Mouse (Mus musculus): ENCODE results near the gene Phkg2.

Phkg2 gene

GRCm38 (mm10) chr7:127572895-127573471 lies at the start of gene Phkg2:
Gene Phkg2 (plus strand): TSS chr7:127573340.
- in situ Hi-C loops (cut with MboI; ENCODE audit: low pct_unique_long_range_greater_than_20kb in 1 of 2, low sequenced_read_pairs in 2 of 2, unreplicated experiment in 1 of 2): no loop called here

GRCm38 (mm10) chr7:127541671-127542070 lies 31.5 kb upstream of the Phkg2 start:
- in situ Hi-C loops (cut with MboI; ENCODE audit: low pct_unique_long_range_greater_than_20kb in 1 of 2, low sequenced_read_pairs in 2 of 2, unreplicated experiment in 1 of 2): no loop called here

DNA sequence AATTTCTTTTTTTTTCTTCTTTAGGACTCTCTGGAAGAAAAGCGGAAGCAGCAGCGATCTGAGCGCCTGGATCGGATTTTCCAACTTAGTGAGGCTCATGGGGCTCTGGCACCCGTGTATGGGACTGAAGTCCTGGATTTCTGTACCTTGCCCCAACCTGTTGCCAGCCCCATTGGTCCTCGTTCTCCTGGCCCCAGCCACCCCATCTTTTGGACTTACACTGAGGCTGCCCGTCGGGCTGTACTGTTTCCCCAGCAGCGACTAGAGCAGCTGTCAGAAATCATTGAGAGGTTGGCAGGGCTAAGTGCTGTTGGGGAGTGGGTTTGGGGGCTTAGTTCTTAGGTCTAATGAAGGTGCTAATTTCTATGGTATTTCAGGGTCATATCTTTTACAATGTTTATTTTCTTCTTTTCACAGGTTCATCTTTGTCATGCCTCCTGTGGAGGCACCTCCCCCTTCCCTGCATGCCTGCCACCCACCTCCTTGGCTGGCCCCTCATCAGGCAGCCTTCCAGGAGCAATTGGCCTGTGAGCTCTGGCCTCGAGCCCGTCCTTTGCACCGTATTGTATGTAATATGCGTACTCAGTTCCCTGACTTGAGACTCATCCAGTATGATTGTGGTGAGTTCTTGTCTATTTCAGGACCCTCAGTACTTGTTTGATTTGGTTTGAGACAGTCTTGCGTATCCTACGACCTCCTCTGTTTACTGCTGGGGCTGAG lies 23.9 kb upstream of the Phkg2 start:
- in situ Hi-C loops (cut with MboI; ENCODE audit: low pct_unique_long_range_greater_than_20kb in 1 of 2, low sequenced_read_pairs in 2 of 2, unreplicated experiment in 1 of 2): no loop called here

- in situ Hi-C loops (cut with MboI; ENCODE audit: low pct_unique_long_range_greater_than_20kb in 1 of 2, low sequenced_read_pairs in 2 of 2, unreplicated experiment in 1 of 2): loop anchor here in 1 of 2 experiments (5.0 kb wide), 1 partner anchor 34 kb away; the partner anchor contains the start of gene Gm42715
These were observed 21.6 kb upstream of the Phkg2 start for GRCm38 (mm10) chr7:127551558-127551957.

DNA sequence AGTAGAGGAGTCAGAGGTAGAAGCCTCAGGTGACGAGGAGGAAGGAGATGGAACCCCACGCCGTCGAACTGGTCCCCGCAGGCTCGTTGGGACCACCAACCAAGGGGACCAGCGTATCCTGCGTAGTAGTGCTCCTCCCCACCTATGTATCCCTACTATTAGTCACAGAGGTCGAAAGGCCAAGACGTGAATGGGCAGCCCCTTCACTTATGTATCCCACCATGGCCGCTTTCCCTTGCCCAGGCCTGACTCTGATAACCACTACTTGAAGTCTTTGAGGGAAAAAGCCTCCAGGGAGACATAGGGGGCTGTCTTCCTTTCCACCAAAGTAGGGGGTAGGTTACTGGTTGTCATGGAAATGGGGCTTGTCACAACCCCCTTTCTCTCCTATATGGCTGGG lies 12.6 kb upstream of the Phkg2 start:
- in situ Hi-C loops (cut with MboI; ENCODE audit: low pct_unique_long_range_greater_than_20kb in 1 of 2, low sequenced_read_pairs in 2 of 2, unreplicated experiment in 1 of 2): loop anchor here in 1 of 2 experiments (5.0 kb wide), 1 partner anchor 33 kb away; no protein-coding TSS in a partner anchor

DNA sequence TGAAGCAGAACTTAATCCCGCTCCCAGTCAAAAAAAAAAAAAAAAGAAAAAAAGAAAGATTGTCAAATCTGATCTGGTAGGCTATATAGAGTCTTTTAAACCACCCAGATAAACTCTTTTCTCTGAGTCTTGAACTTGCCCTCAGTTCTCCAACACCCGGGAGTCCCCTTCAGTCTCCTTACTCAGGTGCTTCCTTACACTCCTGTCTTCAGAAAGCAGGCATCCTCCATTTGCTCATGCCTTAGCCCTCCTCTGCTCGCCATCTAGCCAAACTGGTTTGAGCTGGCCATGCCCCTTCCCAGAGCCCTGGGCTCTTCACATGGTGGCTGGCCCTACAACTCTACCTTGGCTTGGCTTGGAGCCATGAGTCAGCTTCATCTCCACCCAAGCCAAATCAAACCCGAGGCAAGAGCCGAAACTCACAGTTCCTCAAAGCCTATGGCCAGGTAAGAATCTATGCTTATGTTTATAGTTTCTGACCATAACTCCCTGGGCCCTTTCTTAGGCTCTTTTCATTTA lies 11.7 kb upstream of the Phkg2 start, which contains the start of gene Tmem265:
Gene Tmem265 (plus strand): TSS at position 51 of the 519 bp plus-strand sequence.
- in situ Hi-C loops (cut with MboI; ENCODE audit: low pct_unique_long_range_greater_than_20kb in 1 of 2, low sequenced_read_pairs in 2 of 2, unreplicated experiment in 1 of 2): loop anchor here in 1 of 2 experiments (5.0 kb wide), 1 partner anchor 34 kb away; no protein-coding TSS in a partner anchor

DNA sequence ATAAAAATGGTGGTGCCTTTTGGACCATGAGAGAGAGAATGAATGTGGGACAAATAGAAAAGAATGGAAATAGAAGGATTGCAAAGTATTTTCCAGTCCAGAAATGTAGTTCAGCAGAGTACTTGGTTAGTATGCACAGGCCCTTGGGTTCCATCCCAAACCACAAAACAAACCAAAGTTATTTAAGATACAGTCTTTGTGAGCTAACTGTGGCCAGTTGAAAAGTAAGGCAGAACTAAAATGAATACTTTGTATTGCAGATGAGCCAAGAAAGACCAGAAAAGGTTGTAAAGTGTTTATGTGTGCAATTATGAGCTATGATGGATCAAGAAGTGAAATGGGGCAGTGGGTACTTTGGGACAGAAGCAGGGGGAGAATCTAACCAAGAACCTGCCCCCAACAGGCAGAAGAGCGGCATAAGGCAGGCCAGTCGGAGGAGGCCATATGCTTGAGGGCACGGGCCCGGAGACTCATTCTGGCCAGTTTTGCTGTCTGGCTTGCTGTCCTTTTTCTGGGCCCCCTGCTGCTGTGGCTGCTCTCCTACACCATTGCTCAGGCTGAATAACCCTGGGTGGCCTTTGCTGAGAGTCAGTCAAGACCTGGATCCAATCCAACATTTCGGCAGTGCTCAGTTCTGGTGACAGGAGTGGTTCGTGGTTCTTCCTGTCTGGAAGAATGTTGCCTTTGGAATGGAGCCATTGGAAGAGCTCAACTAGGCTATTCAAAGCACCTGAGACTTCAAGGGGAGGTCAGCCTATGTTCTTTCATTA lies 8.6 kb upstream of the Phkg2 start:
- in situ Hi-C loops (cut with MboI; ENCODE audit: low pct_unique_long_range_greater_than_20kb in 1 of 2, low sequenced_read_pairs in 2 of 2, unreplicated experiment in 1 of 2): loop anchor here in 1 of 2 experiments (5.0 kb wide), 1 partner anchor 37 kb away; no protein-coding TSS in a partner anchor

DNA sequence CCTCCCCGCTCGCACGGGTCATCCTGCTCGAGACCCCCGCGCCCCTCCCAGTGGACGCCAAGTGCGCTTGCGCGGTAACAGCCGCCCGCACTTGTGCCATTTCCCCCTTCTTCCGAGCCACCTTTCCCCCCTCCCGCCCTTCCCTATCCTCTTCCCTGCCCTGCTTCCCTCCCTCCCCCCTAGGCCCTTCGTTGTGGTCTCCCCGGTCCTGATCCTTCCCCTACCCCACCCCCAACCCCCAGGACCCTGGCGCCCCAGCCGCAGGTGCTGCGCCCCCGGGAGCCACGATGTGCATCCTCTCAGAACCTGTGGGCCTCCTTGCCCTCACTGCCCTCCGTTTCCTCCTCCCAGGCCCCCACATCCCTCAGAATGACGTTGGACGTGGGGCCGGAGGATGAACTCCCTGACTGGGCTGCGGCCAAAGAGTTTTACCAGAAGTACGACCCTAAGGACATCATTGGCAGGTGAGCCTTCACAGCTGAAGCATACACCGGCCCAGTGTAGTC lies 416 bp downstream of the Phkg2 start:
- in situ Hi-C loops (cut with MboI; ENCODE audit: low pct_unique_long_range_greater_than_20kb in 1 of 2, low sequenced_read_pairs in 2 of 2, unreplicated experiment in 1 of 2): no loop called here

DNA sequence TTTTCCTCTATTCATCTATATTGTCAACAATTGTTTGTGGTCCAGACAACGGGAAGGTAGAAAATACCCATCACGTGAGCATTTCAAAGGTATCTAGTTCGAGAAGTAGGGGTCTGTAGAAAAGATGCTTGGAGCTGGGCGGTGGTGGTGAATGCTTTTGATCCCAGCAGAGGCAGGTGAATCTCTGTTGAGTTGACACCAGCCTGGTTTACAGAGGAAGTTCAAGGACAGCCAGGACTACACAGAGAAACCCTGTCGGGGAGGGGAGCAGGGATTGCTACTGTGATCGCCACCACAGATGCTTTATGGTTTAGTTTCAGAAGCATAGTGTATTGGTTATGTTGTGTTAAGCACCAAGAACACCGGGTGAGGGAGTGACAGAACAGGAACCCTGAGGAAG lies 975 bp downstream of the Phkg2 start:
- in situ Hi-C loops (cut with MboI; ENCODE audit: low pct_unique_long_range_greater_than_20kb in 1 of 2, low sequenced_read_pairs in 2 of 2, unreplicated experiment in 1 of 2): no loop called here

- in situ Hi-C loops (cut with MboI; ENCODE audit: low pct_unique_long_range_greater_than_20kb in 1 of 2, low sequenced_read_pairs in 2 of 2, unreplicated experiment in 1 of 2): no loop called here
These were observed 10.1 kb downstream of the Phkg2 start for GRCm38 (mm10) chr7:127583260-127583659.

DNA sequence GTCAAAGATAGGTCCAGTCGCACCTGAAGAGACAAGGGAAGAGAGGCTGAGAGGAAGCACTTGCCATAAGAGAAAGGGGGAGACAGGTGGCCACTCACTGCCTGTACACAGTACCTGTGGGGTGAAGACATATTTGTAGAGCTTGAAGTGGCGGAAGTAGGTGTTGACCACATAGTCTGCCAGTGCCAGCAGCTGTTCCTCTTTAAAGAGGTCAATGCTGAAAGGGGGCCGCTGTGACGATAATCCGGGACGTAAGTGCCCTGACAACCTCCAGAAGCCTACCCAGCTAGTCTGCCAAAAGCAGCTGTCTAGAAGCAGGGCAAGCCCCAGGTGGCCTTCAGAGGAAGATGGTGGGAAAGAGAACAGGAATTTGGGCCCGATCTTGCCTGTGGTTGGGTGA lies 11.9 kb downstream of the Phkg2 start:
- in situ Hi-C loops (cut with MboI; ENCODE audit: low pct_unique_long_range_greater_than_20kb in 1 of 2, low sequenced_read_pairs in 2 of 2, unreplicated experiment in 1 of 2): no loop called here

DNA sequence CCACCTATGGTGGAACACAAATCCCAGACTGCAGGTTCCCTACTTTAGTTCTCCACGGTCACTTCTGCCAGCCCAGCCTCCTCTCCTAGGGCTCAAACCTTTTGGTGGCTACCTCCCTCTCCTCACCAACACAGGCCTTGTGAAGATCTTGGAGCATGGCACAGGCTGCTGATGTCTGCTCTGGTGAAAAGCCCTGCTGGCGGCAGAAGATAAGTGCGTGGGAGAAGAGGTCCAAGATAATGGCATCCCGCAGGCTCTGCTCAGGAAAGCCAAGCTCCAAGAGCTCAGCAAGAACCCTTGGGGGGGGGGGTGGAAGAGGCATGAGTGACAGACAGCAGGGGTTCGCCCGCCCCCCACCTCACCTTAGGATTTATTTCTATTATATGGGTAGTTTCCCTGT lies 13.0 kb downstream of the Phkg2 start:
- in situ Hi-C loops (cut with MboI; ENCODE audit: low pct_unique_long_range_greater_than_20kb in 1 of 2, low sequenced_read_pairs in 2 of 2, unreplicated experiment in 1 of 2): no loop called here

GRCm38 (mm10) chr7:127587196-127587595 lies 14.1 kb downstream of the Phkg2 start:
- in situ Hi-C loops (cut with MboI; ENCODE audit: low pct_unique_long_range_greater_than_20kb in 1 of 2, low sequenced_read_pairs in 2 of 2, unreplicated experiment in 1 of 2): no loop called here

GRCm38 (mm10) chr7:127588011-127588871 lies 15.1 kb downstream of the Phkg2 start, which contains the start of the genes Ccdc189 and Rnf40:
Gene Ccdc189 (minus strand): TSS chr7:127588595.
Gene Rnf40 (plus strand): TSS chr7:127588767.
- in situ Hi-C loops (cut with MboI; ENCODE audit: low pct_unique_long_range_greater_than_20kb in 1 of 2, low sequenced_read_pairs in 2 of 2, unreplicated experiment in 1 of 2): no loop called here

DNA sequence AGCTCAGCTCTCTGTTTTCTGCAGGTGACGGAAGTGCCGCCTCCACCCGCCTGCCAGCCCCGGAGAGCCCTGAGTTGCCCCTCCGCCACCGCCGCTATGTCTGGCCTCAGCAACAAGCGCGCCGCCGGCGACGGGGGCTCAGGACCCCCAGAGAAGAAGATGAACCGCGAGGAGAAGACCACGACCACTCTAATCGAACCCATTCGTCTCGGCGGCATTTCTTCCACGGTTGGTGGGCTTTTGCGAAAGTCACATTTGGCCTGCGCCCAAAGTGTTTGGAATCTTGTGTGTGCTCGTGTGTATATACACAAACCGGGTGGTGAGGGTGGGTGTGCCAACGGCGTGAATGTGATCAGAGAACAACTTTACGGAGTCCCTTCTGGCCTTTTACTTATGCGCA lies 15.8 kb downstream of the Phkg2 start:
- in situ Hi-C loops (cut with MboI; ENCODE audit: low pct_unique_long_range_greater_than_20kb in 1 of 2, low sequenced_read_pairs in 2 of 2, unreplicated experiment in 1 of 2): no loop called here

DNA sequence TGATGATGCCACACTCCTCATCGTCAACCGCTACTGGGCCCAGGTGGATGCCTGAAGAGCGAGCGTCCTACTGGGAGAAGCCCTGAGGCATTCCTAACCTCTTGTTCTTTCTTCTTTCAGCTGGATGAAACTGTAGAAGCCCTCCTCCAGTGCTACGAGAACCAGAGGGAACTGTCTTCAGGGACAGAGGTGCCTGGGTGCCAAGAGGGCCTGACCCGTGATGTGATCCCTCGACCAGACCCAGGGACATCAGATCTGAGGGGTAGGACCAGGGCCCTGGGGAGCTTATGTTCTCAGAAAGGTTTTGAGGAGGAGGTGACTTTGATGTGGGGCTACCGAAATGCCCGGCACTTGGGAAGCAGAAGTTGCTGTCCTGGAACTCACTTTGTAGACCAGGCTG lies 16.5 kb downstream of the Phkg2 start:
- in situ Hi-C loops (cut with MboI; ENCODE audit: low pct_unique_long_range_greater_than_20kb in 1 of 2, low sequenced_read_pairs in 2 of 2, unreplicated experiment in 1 of 2): no loop called here

GRCm38 (mm10) chr7:127591108-127591507 lies 18.0 kb downstream of the Phkg2 start:
- in situ Hi-C loops (cut with MboI; ENCODE audit: low pct_unique_long_range_greater_than_20kb in 1 of 2, low sequenced_read_pairs in 2 of 2, unreplicated experiment in 1 of 2): no loop called here

DNA sequence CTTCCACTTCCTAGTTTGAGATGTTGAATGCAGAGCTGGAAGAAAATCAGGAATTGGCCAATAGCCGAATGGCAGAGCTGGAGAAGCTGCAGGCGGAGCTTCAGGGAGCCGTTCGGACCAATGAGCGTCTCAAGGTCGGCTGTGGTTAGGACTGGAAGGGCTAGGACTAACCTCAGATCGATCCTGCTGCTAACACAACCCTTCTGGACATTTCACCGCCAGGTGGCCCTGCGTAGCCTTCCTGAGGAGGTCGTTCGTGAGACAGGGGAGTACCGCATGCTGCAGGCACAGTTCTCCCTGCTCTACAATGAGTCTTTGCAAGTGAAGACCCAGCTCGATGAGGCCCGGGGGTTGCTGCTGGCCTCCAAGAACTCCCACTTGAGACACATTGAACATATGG lies 19.4 kb downstream of the Phkg2 start:
- in situ Hi-C loops (cut with MboI; ENCODE audit: low pct_unique_long_range_greater_than_20kb in 1 of 2, low sequenced_read_pairs in 2 of 2, unreplicated experiment in 1 of 2): no loop called here

Data from mouse embryonic stem cell (cell line).